Mouse (Mus musculus) kidney, postnatal 10 days (tissue): ENCODE measurements around the gene Mns1.
"Not testable (repeated sequence)": the region's sequence is repeated elsewhere in the genome, so short reads cannot be mapped to it uniquely, and the experiment has no call there.

Source experiments
- DNase-seq: peaks from one replicate; pipeline ENCODE4 v3.0.0; 2021; ENCODE audit warnings: mixed read lengths

Mns1 gene

GRCm38 (mm10) chr9:72437822-72438701 is at the start of gene Mns1:
TSS of gene Mns1 (plus strand) at chr9:72438011.
- DNase-seq = peak; percentile 95

GRCm38 (mm10) chr9:72388934-72389333 is 48.9 kb upstream of the Mns1 start:
- no peak for DNase-seq

- no peak for DNase-seq
Observed at GRCm38 (mm10) chr9:72389431-72390002, 48.3 kb upstream of the Mns1 start.

DNA sequence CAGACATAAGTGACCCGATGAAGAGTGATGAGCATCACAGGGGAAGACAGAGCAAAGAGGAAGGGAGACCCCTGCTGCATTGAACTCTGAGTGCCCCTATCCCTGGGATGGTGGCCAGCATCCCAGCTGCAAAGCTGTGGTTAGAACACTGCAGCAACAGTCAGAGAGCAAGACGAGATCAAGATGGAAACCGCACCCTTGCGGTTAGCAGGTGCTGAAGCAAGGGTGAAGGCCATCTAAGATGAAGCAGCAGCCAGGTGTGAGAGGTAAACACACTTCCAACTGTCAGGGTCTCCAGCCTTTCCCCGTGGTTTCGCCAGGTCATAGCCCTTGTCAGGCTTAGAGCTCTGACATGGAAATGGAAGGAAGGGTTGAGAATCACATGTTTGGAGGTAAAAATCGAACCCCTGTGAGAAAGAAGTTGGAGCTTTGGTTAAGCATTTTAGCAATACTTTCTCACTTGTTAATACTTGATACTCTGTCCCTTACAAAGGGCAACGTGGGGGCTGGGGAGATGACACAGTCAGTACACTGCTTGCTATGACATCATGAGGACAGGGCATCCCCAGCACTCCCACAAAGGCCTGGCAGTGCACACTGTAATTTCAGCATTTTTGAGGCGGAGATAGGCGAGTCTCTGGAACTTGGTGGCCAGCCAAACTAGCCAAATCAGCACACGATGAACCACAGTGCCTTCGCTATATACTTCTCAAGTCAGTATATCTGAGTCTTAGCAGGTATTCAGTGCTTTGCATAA is 47.3 kb upstream of the Mns1 start:
- no peak for DNase-seq

GRCm38 (mm10) chr9:72392686-72393085 is 45.1 kb upstream of the Mns1 start:
- DNase-seq = no peak

DNA sequence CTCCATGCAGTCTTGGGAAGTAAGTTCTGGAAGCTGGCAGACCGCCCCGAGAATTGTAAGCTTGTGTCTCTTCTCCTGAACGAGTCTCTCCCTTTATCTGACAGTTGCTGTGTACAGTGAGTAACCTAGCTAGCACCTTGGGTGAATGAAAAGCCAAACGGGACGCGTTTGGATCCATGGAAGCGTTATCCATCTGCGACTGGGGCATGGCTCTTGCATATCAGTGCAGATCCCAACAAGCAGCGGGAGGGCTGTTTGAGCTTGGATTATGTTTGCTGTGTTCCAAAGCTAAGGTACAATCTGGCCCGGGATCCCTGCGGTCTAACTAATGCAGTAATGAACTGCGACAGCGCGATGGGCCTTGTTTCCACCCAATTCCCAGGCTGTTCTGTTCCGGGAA is 44.6 kb upstream of the Mns1 start:
- no peak for DNase-seq

DNA sequence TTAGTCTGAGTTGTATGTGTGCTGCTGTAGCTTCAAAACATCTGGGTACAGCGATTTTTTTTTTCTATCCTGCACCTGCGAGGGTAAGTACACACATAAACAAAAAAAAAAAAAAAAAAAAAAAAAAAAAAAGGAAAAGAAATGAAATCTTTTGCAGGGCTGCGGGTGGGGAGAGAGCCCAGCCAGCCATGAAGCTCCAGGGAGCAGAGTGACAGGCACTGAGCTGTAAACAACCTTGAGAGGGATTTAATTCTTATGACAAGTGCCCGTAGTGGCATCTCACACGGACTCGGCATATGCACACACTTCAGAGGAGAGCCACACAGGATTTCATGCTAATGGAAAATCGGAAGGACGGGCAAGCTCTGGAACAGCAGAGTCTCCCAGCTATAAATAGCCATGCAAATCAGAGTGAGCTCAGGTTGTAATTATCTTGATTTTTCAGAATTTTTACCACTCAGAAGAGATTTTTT is 43.9 kb upstream of the Mns1 start:
- no peak for DNase-seq

- no peak for DNase-seq
Observed at GRCm38 (mm10) chr9:72400121-72400520, 37.7 kb upstream of the Mns1 start.

- not testable (repeated sequence) for DNase-seq
Observed at GRCm38 (mm10) chr9:72401769-72402168, 36.0 kb upstream of the Mns1 start.

DNA sequence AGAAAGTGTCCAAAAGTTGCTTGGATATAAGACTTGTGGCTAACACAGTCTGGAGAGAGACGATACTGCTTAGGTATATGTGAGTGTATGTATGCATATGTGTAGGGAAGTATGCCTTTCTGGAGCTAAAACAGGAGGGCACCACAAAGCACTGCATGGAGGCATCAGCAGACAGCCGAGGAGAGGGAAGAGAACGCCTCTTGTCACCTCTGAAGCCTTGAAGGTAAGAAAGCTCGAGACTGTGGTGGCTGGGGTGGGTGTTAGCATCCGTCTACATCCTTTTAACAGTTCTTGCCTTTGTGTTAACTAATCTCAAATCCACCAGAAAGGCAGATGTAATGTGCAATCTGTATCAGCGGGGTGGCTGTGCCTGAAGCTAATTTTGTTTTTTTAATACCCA is 34.4 kb upstream of the Mns1 start:
- DNase-seq = no peak

DNA sequence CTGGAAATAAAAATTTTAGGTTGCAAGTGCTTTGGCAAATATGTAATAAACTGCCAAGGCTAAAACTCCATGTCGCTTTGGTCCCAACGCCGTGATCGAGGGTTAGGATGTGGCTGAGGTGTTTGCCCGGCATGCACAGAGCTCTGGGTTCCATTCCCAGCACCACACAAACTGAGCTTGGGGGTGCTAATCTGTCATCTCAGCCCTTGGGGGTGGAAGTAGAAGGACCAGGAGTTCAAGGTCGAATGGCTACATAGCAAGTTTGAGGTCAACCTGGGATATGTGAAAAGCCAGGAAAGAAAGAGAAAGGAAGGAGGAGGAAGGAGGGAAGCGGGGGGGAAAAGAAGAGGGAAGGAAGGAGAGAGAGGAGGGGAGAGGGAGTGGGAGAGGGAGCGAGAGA is 33.4 kb upstream of the Mns1 start:
- DNase-seq = no peak

DNA sequence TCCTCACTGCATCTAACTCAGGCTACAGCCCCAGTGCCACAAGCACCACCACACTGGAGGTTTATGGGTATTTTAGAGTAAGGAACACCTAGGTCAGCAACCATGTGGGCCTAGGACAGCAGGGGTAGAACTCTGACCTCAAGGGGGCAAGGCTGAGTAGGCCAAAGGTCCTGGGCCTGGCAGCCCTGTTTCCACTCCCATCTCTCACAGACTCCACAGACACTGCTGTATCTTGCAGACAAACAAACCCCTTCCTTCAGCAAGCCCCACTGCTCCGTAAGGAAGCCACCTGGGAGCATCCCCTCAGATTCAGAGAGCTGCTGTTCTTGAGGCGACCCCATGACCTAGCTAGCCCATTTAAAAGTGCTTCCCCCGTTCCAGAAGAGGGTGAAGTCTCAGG is 32.9 kb upstream of the Mns1 start:
- DNase-seq = no peak

DNA sequence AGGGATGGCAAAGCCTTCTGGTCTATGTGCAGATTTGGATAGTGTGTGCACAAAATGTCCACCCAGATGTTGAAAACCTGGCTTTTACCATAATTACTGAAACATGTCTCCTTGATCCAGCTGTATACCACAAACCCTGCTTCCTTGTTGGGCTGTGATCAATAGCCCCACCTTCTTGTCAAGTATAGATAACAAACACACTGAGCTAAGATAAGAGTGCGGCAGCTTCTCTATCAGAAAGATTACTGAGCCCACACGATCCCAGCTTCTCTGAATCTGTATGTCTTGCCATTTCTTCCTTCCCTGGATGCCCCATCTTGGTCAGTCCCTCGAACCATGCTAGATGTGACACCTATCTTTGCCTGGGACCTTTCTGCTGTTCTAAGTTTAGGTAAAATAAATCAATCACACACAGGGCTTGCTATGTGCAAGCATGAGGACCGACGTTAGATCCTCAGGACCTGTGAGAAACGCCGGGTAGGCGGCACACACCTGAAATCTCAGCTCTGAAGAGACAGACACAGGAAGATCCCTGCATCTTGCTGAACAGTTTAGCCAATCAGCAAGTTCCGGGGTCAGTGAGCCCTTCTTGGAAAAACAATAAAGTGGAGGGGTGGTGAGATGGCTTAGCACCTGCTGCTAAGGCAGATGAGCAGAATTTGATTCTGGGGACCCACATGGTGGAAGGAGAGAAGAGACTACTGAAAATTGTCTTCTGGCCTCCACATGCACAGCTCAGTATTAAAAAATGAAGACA is 31.8 kb upstream of the Mns1 start:
- DNase-seq = no peak

GRCm38 (mm10) chr9:72408131-72408586 is 29.7 kb upstream of the Mns1 start:
- DNase-seq = peak; percentile 89

GRCm38 (mm10) chr9:72409381-72410225 is 28.2 kb upstream of the Mns1 start:
- DNase-seq = no peak

GRCm38 (mm10) chr9:72411746-72412145 is 26.1 kb upstream of the Mns1 start:
- no peak for DNase-seq

GRCm38 (mm10) chr9:72418443-72418842 is 19.4 kb upstream of the Mns1 start:
- DNase-seq = no peak

- no peak for DNase-seq
Observed at GRCm38 (mm10) chr9:72420490-72420889, 17.3 kb upstream of the Mns1 start.

DNA sequence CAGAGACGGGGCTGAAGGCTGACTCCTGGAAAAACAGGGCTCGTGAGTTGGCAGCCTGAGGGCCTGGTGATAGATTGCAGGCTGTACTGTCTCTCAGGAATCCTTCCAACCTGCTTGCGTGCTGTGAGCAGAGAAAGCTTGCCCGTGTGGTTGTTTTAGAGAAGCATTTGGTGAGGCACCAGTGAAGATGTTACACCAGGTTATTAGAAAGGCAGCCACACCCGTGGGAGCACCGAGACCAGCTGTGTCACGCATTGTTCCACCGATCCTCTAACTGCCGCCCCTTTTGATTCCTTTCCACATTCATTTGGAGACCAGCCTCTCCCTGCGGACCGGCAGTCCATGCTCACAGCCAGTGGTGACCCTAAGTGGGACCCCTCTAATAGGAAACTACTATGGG is 15.5 kb upstream of the Mns1 start:
- DNase-seq = no peak

GRCm38 (mm10) chr9:72422753-72423152 is 15.1 kb upstream of the Mns1 start:
- no peak for DNase-seq

GRCm38 (mm10) chr9:72425300-72425850 is 12.4 kb upstream of the Mns1 start:
- DNase-seq = no peak
